Mouse (Mus musculus): ENCODE results near the gene Wasf1. TPM values are rescaled to one million over a fixed set of nuclear protein-coding genes. Genes with fewer than 3 reads are reported as not detected.

Gene Wasf1
- polyA plus RNA-seq, 1 experiment from 2014 or later = 1.1 TPM

DNA sequence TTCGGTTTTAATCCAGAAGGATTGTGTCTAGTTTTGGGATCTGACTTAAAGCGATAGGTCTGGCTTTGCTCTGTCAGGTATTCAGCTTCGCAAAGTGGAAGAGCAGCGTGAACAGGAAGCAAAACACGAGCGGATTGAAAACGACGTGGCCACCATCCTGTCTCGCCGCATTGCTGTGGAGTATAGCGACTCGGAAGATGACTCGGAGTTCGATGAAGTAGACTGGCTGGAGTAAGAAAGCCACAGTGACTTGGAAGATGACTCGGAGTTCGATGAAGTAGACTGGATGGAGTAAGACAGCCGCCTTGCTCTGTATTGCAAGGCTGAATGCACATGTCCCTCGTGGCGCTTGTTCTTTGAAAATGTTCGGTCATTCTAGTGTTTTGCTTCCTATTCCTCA is 54.3 kb downstream of the Wasf1 start:
- Histone ChIP-seq H3K4me1 (replicated peaks) (no peaks in the 10 kb centered on the region), H3K27me3 (no peaks in the 10 kb centered on the region), H3K36me3 (no peaks in the 10 kb centered on the region), H3K4me3 (replicated peaks) (no peak overlapping the region), H3K27ac (no peak overlapping the region), H3K4me2 (no peak overlapping the region), H3K9me3 (replicated peaks) (no peaks in the 10 kb centered on the region), H3K9ac (no peak overlapping the region)
- ATAC-seq (ENCODE audit: low read depth) (no peak), DNase-seq (no peak)
- 84% methylated on average over 20 of the region's 20 CpGs for WGBS (ENCODE audit: insufficient replicate concordance)

DNA sequence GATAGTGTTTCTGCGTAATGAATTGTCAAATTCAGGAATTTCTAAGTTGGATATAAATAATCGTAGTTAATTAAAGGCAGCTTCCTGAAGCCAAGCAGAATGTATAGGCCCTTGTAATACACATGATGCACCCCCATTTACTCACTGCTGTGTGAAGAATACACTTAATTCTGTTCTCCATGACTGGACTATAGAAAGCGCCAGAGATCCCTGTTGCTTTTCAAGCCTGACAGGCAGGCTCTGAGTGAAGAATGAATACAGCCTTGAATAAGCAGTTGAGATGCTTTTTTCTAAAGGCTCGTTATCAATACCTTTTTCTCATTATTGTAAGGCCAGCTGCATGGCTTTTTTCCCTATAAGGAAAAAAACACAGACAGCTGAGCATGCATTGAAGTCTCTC is 59.4 kb downstream of the Wasf1 start:
- DNase-seq (no peak), ATAC-seq (ENCODE audit: low read depth) (no peak)
- no peak overlapping the region for H3K9ac ChIP-seq
- no peak overlapping the region for H3K27ac ChIP-seq
- no peaks in the 10 kb centered on the region for H3K4me1 ChIP-seq (replicated peaks)
- 63% methylated on average over 4 of the region's 4 CpGs for WGBS (ENCODE audit: insufficient replicate concordance)
- no peaks in the 10 kb centered on the region for H3K9me3 ChIP-seq (replicated peaks)
- H3K36me3 ChIP-seq = no peaks in the 10 kb centered on the region
- H3K27me3 ChIP-seq = no peaks in the 10 kb centered on the region
- H3K4me3 ChIP-seq (replicated peaks) = no peak overlapping the region
- H3K4me2 ChIP-seq = no peak overlapping the region

DNA sequence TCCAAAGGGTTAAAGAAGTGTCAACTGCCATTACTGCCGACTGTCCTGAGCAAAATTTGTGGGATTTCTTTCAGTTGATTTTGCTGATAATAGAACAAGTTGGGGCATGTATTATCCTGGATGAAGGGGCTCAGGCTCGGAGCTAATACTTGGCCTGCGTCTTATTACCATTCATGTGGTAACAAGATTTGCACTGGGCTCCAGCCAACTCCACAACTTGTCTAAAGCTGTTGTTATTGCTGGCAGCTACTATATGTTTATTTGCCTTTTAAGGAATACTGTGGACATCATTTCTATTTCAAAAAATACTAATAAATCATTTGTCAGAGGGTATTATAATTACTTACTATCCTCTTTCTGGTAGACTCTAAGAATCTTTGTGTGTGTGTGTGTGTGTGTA is 66.9 kb downstream of the Wasf1 start:
- no peaks in the 10 kb centered on the region for H3K36me3 ChIP-seq
- no peaks in the 10 kb centered on the region for H3K27me3 ChIP-seq
- H3K9ac ChIP-seq = no peak overlapping the region
- DNase-seq (no peak), ATAC-seq (ENCODE audit: low read depth) (no peak)
- H3K4me2 ChIP-seq = no peak overlapping the region
- H3K27ac ChIP-seq = no peak overlapping the region
- no peak overlapping the region for H3K4me3 ChIP-seq (replicated peaks)
- WGBS (ENCODE audit: insufficient replicate concordance) = 55% methylated on average over 3 of the region's 3 CpGs
- no peaks in the 10 kb centered on the region for H3K9me3 ChIP-seq (replicated peaks)
- no peaks in the 10 kb centered on the region for H3K4me1 ChIP-seq (replicated peaks)

DNA sequence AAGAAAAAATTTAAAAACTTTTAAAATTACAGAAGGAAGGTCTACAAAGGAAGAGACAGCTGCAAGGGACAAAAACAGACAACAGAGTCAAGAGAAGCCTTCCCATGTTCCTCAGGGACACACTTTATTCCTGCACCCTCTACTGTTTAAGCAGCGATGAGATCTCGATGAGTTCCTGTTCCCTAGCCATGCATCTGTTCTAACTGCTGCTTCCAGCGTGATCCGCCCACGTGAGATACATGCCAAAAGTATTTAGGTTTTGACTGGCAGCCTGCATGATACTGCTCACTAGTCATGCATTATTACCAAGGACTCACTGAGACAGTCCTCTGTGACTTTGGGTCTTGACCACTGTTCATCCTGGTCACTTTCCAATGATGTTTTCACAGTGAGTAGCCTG is 72.9 kb downstream of the Wasf1 start:
- Histone ChIP-seq H3K9ac (no peak overlapping the region), H3K27me3 (no peaks in the 10 kb centered on the region), H3K4me2 (no peak overlapping the region), H3K4me1 (replicated peaks) (no peaks in the 10 kb centered on the region), H3K9me3 (replicated peaks) (no peaks in the 10 kb centered on the region), H3K27ac (no peak overlapping the region), H3K4me3 (replicated peaks) (no peak overlapping the region), H3K36me3 (no peaks in the 10 kb centered on the region)
- ATAC-seq (ENCODE audit: low read depth) (no peak), DNase-seq (no peak)
- 71% methylated on average over 5 of the region's 5 CpGs for WGBS (ENCODE audit: insufficient replicate concordance)

DNA sequence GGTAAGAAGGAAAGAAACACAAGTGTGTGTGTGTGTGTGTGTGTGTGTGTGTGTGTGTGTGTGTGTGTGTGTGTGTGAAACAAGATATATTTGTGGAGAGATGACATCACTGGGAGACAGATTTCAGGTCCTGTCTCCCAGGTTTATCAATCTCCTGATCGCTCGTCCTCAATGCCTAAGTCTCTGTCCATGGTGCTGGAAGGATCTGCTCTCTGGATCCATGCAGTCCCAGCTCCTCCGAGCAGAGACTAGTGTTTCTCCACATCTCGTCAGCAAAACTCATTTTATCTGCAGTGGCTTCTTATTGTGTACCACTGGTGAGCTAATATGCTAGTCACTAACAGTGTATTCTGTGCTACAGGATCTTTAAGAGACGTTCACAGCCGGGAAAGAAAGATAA is 78.1 kb downstream of the Wasf1 start:
- Histone ChIP-seq H3K27me3 (no peaks in the 10 kb centered on the region), H3K4me3 (replicated peaks) (no peak overlapping the region), H3K27ac (no peak overlapping the region), H3K9ac (no peak overlapping the region), H3K4me1 (replicated peaks) (no peaks in the 10 kb centered on the region), H3K9me3 (replicated peaks) (no peaks in the 10 kb centered on the region), H3K4me2 (no peak overlapping the region), H3K36me3 (no peaks in the 10 kb centered on the region)
- WGBS (ENCODE audit: insufficient replicate concordance) = 28% methylated on average over 6 of the region's 6 CpGs
- no peak for ATAC-seq (ENCODE audit: low read depth)
- no peak for DNase-seq

DNA sequence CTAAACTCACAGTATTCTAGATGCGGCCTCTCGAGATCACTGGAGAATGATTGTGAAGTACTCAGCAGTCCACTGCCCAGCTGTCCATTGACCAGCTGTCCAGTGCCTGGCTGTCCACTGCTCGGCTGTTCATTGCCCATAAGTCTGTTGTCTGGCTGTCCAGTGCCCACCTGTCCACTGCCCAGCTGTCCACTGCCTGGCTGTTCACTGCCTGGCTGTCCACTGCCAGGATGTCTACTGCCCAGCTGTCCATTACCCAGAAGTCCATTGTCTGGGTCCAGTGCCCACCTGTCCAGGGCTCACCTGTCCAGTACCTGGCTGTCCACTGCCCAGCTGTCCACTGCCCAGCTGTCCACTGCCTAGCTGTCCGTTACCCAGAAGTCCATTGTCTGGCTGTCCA is 78.7 kb downstream of the Wasf1 start:
- H3K36me3 ChIP-seq = no peaks in the 10 kb centered on the region
- 66% methylated on average over 4 of the region's 4 CpGs for WGBS (ENCODE audit: insufficient replicate concordance)
- H3K4me3 ChIP-seq (replicated peaks) = no peak overlapping the region
- H3K9ac ChIP-seq = no peak overlapping the region
- no peaks in the 10 kb centered on the region for H3K4me1 ChIP-seq (replicated peaks)
- H3K4me2 ChIP-seq = no peak overlapping the region
- no peak overlapping the region for H3K27ac ChIP-seq
- no peaks in the 10 kb centered on the region for H3K27me3 ChIP-seq
- ATAC-seq (ENCODE audit: low read depth) (no peak), DNase-seq (no peak)
- no peaks in the 10 kb centered on the region for H3K9me3 ChIP-seq (replicated peaks)

DNA sequence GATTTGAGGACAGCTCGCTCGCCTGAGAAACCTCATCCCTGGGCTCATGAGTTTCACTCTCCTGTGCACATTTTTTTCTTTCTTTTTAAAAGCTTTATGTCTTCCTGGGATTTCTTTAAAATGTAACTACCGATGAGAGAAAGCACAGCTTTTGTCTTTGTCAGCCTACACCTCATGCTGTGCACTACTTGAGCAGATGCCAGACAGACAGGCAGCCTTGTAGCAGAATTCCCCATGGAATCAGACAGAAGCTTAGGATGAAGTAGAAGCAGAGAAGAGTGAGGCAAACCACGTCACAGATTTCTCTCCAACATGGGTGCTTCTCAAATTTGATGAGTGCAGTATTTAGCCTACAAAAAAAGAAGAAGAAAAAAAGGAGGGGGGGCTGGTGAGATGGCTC is 81.3 kb downstream of the Wasf1 start:
- no peaks in the 10 kb centered on the region for H3K36me3 ChIP-seq
- no peak overlapping the region for H3K9ac ChIP-seq
- peaks cover 12% of the 10 kb centered on the region for H3K27me3 ChIP-seq
- 49% methylated on average over 4 of the region's 4 CpGs for WGBS (ENCODE audit: insufficient replicate concordance)
- H3K27ac ChIP-seq = no peak overlapping the region
- no peaks in the 10 kb centered on the region for H3K9me3 ChIP-seq (replicated peaks)
- H3K4me3 ChIP-seq (replicated peaks) = no peak overlapping the region
- no peak overlapping the region for H3K4me2 ChIP-seq
- ATAC-seq (ENCODE audit: low read depth) (no peak), DNase-seq (no peak)
- H3K4me1 ChIP-seq (replicated peaks) = no peaks in the 10 kb centered on the region

DNA sequence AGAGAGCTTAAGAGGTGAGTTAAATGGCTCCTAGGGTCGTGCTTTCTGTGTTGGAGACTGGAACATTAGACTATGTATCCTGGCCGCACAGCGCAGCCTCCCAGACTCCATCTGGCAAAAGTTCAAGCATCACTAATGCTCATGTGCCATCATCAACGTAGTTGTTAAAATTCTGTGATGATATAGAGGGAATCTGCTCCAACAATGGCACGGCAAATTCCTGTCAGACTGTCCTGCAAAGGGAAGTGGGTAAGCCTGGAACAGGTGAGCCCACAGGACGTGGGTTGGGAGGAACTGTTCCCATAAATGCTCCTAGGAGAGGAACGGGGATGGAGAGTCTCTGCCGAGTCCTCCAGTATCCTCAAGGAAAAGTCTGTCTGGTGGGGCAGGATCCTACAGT is 85.3 kb downstream of the Wasf1 start:
- no peak overlapping the region for H3K9ac ChIP-seq
- no peaks in the 10 kb centered on the region for H3K4me1 ChIP-seq (replicated peaks)
- no peak overlapping the region for H3K4me2 ChIP-seq
- DNase-seq (no peak), ATAC-seq (ENCODE audit: low read depth) (no peak)
- H3K4me3 ChIP-seq (replicated peaks) = no peak overlapping the region
- 53% methylated on average over 8 of the region's 8 CpGs for WGBS (ENCODE audit: insufficient replicate concordance)
- H3K9me3 ChIP-seq (replicated peaks) = no peaks in the 10 kb centered on the region
- no peaks in the 10 kb centered on the region for H3K36me3 ChIP-seq
- H3K27me3 ChIP-seq = peaks cover 20% of the 10 kb centered on the region
- no peak overlapping the region for H3K27ac ChIP-seq

DNA sequence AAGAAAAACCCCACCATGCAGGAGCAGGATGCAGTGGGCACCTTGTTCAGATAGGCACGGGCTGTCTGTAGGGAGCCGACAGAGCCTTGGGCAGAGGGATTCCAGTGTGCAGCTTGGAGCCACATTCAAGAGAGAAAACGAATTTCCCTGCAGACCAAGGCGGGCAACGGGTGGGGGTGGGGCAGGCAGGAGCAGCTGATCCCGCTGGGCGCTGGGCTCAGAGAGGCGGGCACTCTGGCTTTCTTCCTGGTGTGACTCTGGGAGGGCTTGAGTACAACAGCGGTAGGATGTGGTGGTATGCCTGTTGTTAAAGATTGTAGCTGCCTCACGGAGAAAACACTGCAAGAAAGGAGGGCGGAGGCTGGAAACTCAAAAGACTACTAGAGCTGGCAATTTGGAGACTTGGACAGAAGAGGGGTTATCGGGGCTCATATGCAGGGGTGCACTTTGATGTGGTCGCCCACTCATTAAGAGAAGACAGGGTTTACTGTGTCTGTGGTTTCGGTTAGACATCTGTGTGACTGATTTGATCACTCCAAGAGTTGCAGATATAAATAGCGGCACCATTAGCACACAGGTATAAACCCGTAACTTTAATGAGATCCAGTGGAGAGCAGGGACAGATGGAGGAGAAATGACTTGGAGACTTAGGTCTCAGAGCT is 86.2 kb downstream of the Wasf1 start:
- DNase-seq (no peak), ATAC-seq (ENCODE audit: low read depth) (no peak)
- no peak overlapping the region for H3K27ac ChIP-seq
- no peaks in the 10 kb centered on the region for H3K9me3 ChIP-seq (replicated peaks)
- 10% methylated on average over 16 of the region's 16 CpGs for WGBS (ENCODE audit: insufficient replicate concordance)
- no peaks in the 10 kb centered on the region for H3K36me3 ChIP-seq
- peaks cover 20% of the 10 kb centered on the region for H3K27me3 ChIP-seq
- H3K4me2 ChIP-seq = no peak overlapping the region
- no peaks in the 10 kb centered on the region for H3K4me1 ChIP-seq (replicated peaks)
- H3K4me3 ChIP-seq (replicated peaks) = no peak overlapping the region
- H3K9ac ChIP-seq = no peak overlapping the region

DNA sequence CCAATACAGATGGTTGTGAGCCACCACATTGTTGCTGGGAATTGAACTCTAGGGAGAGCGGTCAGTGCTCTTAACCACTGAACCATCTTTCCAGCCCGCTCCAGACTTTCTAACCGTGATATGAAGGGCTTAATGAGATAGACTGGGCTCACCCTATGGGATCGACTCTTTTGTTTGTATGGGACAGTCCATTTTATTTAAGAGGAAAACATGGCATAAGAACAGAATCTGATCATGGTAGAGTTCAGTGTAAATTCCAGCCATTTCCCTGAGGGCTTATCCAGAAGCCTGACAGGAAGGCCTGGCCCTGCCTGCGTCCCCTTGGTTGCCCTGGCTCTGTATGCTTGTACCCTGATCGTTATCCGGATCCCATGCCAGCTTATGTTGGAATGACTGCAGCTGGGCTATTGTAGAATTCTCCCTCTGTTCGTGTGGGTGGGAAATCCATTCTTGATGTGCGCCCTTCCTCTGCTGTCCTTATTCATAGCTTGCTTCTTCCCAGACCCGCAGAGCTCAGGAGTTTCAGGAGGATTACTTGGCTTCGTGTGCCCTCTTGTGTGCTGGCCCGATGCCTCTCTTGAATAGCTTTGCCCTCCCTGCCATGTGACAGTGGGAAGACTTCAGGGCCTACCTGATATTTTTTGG is 87.4 kb downstream of the Wasf1 start:
- no peaks in the 10 kb centered on the region for H3K9me3 ChIP-seq (replicated peaks)
- H3K9ac ChIP-seq = no peak overlapping the region
- no peaks in the 10 kb centered on the region for H3K4me1 ChIP-seq (replicated peaks)
- H3K27ac ChIP-seq = no peak overlapping the region
- 70% methylated on average over 12 of the region's 12 CpGs for WGBS (ENCODE audit: insufficient replicate concordance)
- no peaks in the 10 kb centered on the region for H3K36me3 ChIP-seq
- no peak overlapping the region for H3K4me2 ChIP-seq
- DNase-seq (no peak), ATAC-seq (ENCODE audit: low read depth) (no peak)
- no peak overlapping the region for H3K4me3 ChIP-seq (replicated peaks)
- peaks cover 20% of the 10 kb centered on the region for H3K27me3 ChIP-seq

DNA sequence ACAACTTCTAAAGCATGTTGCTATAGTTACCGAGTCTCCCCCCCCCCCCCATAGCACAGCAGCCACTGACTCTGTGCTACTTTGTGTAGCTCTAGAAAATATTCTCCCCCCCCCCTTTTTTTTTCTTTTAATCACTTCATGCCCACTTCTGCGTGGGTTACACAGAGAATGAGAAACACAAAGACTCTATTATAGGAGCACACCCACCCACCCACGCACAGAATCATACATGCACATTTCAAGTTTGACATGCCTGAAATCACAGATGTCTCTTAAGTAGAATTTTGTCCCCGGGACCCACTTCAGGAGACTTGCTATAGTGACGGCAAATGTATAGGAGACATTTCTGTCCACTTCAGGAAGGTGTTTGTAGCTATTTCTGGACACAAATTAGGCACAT is 88.0 kb downstream of the Wasf1 start:
- H3K4me3 ChIP-seq (replicated peaks) = no peak overlapping the region
- no peak overlapping the region for H3K9ac ChIP-seq
- no peak for DNase-seq
- 59% methylated on average over 5 of the region's 5 CpGs for WGBS (ENCODE audit: insufficient replicate concordance)
- H3K27me3 ChIP-seq = peaks cover 20% of the 10 kb centered on the region
- H3K9me3 ChIP-seq (replicated peaks) = no peaks in the 10 kb centered on the region
- no peaks in the 10 kb centered on the region for H3K4me1 ChIP-seq (replicated peaks)
- H3K4me2 ChIP-seq = no peak overlapping the region
- ATAC-seq (ENCODE audit: low read depth) = no peak
- no peak overlapping the region for H3K27ac ChIP-seq
- H3K36me3 ChIP-seq = no peaks in the 10 kb centered on the region

DNA sequence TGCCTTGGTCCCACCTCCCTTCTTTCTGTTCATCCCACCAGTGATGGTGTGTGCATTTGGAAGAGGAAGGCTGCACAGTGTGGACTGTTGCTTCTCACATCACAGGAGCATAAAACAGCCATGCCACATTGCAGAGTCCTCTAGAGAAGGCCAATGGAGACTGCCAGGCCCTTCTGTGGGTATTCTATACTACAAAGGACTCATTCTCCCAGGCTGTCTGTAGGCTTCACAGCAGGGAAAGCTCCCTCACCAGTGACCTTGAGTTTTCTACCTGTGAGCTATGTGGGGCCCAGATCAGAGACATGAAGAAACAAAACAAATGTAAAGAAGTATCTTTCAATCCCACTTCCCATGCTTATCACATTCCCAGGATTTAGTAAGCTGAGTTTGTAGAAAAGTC is 100.5 kb downstream of the Wasf1 start:
- no peak overlapping the region for H3K4me2 ChIP-seq
- no peaks in the 10 kb centered on the region for H3K27me3 ChIP-seq
- no peaks in the 10 kb centered on the region for H3K36me3 ChIP-seq
- H3K4me1 ChIP-seq (replicated peaks) = no peaks in the 10 kb centered on the region
- DNase-seq (no peak), ATAC-seq (ENCODE audit: low read depth) (no peak)
- no peak overlapping the region for H3K27ac ChIP-seq
- no peak overlapping the region for H3K4me3 ChIP-seq (replicated peaks)
- H3K9me3 ChIP-seq (replicated peaks) = no peaks in the 10 kb centered on the region
- H3K9ac ChIP-seq = no peak overlapping the region
